Mouse (Mus musculus) heart, postnatal 4 days (tissue): ENCODE measurements around the gene Kremen1. TPM values are rescaled to one million over a fixed set of nuclear protein-coding genes. Genes with fewer than 3 reads are reported as not detected.

Source experiments
- DNase-seq: peaks from one replicate; pipeline ENCODE4 v3.0.0; 2021
- total RNA-seq, 2 experiments: library from RNA; stranded (reverse); gene quantifications; 2 replicates each; pipeline ENCODE4 v1.2.3; 2021

The Kremen1 gene
- total RNA-seq, 2 experiments from 2014 or later = 75.7 to 76.7 TPM

- DNase-seq = peak; percentile 45
These were observed 4.4 kb upstream of the Kremen1 start for GRCm38 (mm10) chr11:5265764-5266163.

- DNase-seq = no peak
These were observed 1.8 kb upstream of the Kremen1 start for GRCm38 (mm10) chr11:5263078-5263730.

- DNase-seq = peak; percentile 66
These were observed 357 bp downstream of the Kremen1 start for GRCm38 (mm10) chr11:5260942-5261459.

GRCm38 (mm10) chr11:5259944-5260598 lies 1.3 kb downstream of the Kremen1 start:
- DNase-seq = no peak

- DNase-seq = no peak
These were observed 3.3 kb downstream of the Kremen1 start for GRCm38 (mm10) chr11:5258036-5258435.

GRCm38 (mm10) chr11:5257151-5257862 lies 4.1 kb downstream of the Kremen1 start:
- DNase-seq = no peak

GRCm38 (mm10) chr11:5255509-5256014 lies 5.8 kb downstream of the Kremen1 start:
- DNase-seq = no peak

GRCm38 (mm10) chr11:5254016-5254415 lies 7.3 kb downstream of the Kremen1 start:
- no peak for DNase-seq

GRCm38 (mm10) chr11:5253528-5253927 lies 7.8 kb downstream of the Kremen1 start:
- no peak for DNase-seq

GRCm38 (mm10) chr11:5252727-5253126 lies 8.6 kb downstream of the Kremen1 start:
- no peak for DNase-seq

- DNase-seq = no peak
These were observed 10.2 kb downstream of the Kremen1 start for GRCm38 (mm10) chr11:5251112-5251511.

GRCm38 (mm10) chr11:5248200-5248599 lies 13.2 kb downstream of the Kremen1 start:
- DNase-seq = no peak

GRCm38 (mm10) chr11:5245431-5245830 lies 15.9 kb downstream of the Kremen1 start:
- DNase-seq = no peak

- DNase-seq = no peak
These were observed 16.6 kb downstream of the Kremen1 start for GRCm38 (mm10) chr11:5244749-5245130.

- DNase-seq = peak; percentile 66
These were observed 17.3 kb downstream of the Kremen1 start for GRCm38 (mm10) chr11:5243812-5244748.

- DNase-seq = no peak
These were observed 18.1 kb downstream of the Kremen1 start for GRCm38 (mm10) chr11:5243208-5243607.

GRCm38 (mm10) chr11:5242158-5242557 lies 19.2 kb downstream of the Kremen1 start:
- DNase-seq = no peak

- DNase-seq = no peak
These were observed 21.4 kb downstream of the Kremen1 start for GRCm38 (mm10) chr11:5239706-5240690.

- DNase-seq = no peak
These were observed 41.4 kb downstream of the Kremen1 start for GRCm38 (mm10) chr11:5219910-5220447.

- no peak for DNase-seq
These were observed 42.0 kb downstream of the Kremen1 start for GRCm38 (mm10) chr11:5219371-5219770.
